Mouse (Mus musculus) CH12.LX (cell line): ENCODE measurements around the gene Arhgap6.

Experiments
- CHD1 ChIP-seq: IDR thresholded peaks from 2 replicates; pipeline ENCODE4 v1.6.1; 2012; ENCODE audit warnings: low read depth, low read length, improper control_type of control experiment, inconsistent platforms
- CTCF ChIP-seq, 2 experiments: IDR thresholded peaks in 1 of 2; conservative IDR thresholded peaks in 1 of 2; 2 replicates each; pipeline ENCODE4 v1.5.1; 2011 to 2012; ENCODE audit warnings: low read depth in 2 of 2, low read length in 2 of 2, improper control_type of control experiment in 1 of 2, inconsistent platforms in 1 of 2, mild to moderate bottlenecking in 1 of 2, moderate library complexity in 1 of 2
- EP300 ChIP-seq: IDR thresholded peaks from 2 replicates; pipeline ENCODE4 v1.6.1; 2011; ENCODE audit warnings: low read length, improper control_type of control experiment
- ETS1 ChIP-seq: conservative IDR thresholded peaks from 2 replicates; pipeline ENCODE4 v1.6.1; 2012; ENCODE audit warnings: low read depth, mild to moderate bottlenecking, inconsistent platforms, low read length, improper control_type of control experiment, moderate library complexity
- PAX5 ChIP-seq: IDR thresholded peaks from 2 replicates; pipeline ENCODE4 v1.6.1; 2012; ENCODE audit warnings: low read length, inconsistent platforms, mixed read lengths
- POLR2A ChIP-seq: IDR thresholded peaks from 2 replicates; pipeline ENCODE4 v1.6.1; 2011; ENCODE audit warnings: low read depth, mild to moderate bottlenecking, improper control_type of control experiment, low read length
- UBTF ChIP-seq: IDR thresholded peaks from 2 replicates; pipeline ENCODE4 v1.6.1; 2012; ENCODE audit warnings: low read depth, mild to moderate bottlenecking, inconsistent platforms, low read length, improper control_type of control experiment, moderate library complexity
- ZKSCAN1 ChIP-seq: IDR thresholded peaks from 2 replicates; pipeline ENCODE4 v1.6.1; 2012; ENCODE audit warnings: low read depth, inconsistent platforms, low read length, improper control_type of control experiment, borderline replicate concordance

GRCm38 (mm10) chrX:169085871-169086270 lies 291.0 kb downstream of the Arhgap6 start:
- TF ChIP-seq PAX5 (no peak), EP300 (no peak), ETS1 (no peak), CTCF (conservative IDR thresholded peaks at IDR 0.05 in 1 of 2, IDR thresholded peaks at IDR 0.05 in 1 of 2; ENCODE audit: low read depth in 2 of 2, low read length in 2 of 2) (peak; percentile 32 to 72), CHD1 (no peak), ZKSCAN1 (no peak), POLR2A (no peak), UBTF (no peak)
